Mouse (Mus musculus): ENCODE measurements around the gene Fam217b.

Gene Fam217b

DNA sequence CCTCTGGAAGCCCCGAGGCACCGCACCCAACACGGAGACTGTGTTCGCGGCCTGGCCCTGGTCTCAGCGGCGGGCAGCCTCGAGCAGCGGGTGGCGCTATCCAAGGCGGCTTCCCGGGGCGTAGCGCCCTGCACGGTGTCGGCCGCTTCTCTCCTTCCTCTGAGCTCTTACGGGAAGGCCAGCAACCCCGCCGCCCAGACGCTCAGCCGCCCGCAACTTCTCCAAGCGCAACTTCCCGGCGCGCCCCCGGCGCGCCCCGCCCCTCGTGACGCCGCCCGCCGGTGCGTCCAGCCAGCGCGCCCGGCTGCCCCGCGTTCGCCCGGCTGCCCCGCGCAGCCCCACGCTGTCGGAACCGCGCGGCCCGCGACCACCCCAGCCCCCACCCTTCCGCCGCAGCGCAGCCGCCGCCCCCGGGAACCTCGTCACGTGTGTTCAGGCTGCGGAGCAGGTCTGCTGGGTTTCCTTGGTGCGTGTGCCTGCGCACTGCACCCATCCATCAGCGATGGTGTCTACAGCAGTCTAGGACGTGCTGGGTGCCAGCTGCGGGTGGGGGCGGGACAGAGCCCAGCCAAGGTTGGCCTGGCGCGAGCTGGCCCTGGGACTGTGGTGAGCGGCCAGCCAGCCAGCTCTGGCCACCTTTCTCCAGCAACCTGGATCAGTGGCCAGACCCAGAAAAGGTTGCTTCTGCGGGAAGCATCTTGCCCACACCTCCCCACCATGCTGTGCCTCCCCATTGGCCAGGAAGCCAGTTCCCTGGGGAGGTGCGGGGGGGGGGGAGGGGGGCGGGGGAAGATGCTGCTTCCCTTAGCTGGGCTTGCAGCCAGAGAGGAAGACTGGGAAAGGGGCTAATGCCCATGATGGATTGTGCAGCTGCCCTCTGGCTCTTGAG is at the start of gene Fam217b, which contains the start of gene Ppp1r3d:
Fam217b (plus strand) TSS at position 264 of the 889 bp plus-strand sequence.
Ppp1r3d (minus strand) TSS at position 212 of the 889 bp plus-strand sequence.
- DNase-seq (ENCODE audit: low read depth): no peak

- DNase-seq (ENCODE audit: low read depth): no peak
These were observed 7.1 kb upstream of the Fam217b start, which contains the start of gene Sycp2 for GRCm38 (mm10) chr2:178407053-178407815. Gene Sycp2 (minus strand): TSS chr2:178407685.

DNA sequence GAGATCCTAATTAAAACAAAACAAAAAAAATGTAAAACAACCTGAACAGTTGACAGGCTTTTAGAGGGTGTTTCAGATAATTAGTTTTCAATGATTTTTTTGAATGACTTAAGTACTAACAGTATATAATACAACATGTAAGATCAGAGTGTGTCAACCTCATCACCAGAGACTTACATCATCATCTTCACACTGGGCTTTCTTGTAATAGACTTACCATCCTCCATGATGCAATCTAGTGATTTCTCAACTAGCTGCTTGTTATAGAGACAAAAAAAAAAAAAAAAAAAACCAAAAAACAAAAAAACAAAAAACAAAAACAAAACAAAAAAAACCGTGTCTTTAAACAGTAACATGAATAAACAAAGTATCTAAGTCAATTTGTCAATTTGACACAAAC is 5.3 kb upstream of the Fam217b start:
- no peak for DNase-seq (ENCODE audit: low read depth)

DNA sequence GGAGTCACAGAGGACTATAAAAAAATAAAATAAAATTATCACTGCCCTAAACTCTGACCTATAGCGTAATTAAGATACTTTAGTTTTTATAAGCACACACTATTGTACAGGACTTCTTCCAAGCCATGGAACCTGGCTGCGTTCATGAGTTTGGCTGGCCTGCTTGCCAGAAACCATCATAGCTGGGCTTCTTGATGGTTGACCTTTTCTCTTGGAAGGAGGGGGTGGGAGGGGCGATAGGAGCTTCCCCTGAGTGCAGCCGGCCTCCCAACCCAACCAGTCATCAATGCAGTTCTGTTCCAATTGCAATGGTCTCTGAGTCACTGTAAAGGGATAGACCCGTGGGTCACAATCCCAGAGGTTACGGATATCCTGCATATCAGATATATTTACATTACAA is 4.0 kb upstream of the Fam217b start:
- no peak for DNase-seq (ENCODE audit: low read depth)

DNA sequence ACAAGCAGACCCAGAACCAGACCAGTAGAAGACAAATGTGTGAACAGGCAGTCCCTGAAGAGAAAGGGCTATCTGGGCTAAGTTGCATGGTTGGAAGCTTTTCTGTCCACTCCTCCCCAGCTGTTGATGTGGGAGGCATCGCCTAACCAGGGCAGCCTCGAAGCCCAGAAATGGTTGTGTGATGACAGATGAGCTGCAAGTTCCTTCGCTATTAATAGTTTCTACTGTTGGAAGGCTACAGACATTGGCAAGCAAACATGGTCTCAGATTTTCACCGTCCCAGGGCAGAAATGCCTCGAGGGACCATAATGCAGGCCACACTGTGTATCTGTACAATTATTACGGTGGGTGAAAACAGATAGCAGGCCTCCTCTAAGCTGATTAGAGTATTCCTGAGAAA is 1.7 kb upstream of the Fam217b start:
- no peak for DNase-seq (ENCODE audit: low read depth)

DNA sequence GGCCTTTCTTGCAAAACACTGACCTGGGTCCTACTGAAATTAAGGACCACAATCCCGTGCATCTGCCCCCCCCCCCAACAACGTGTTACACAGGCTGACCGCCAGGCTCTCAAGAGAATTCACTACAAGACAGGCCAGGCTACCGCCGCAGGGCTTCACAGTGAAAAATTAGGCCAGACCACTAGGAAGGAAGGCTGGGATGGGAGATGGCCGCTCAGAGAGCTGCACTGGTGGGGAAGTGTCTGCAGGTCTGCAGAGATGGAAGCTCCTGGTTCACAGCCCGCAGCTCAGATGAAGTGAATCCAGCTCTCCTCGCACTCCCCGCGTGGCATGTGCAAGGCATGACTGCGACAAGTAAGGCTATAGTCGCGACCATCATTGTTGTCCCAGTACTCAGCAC is 1.2 kb upstream of the Fam217b start:
- no peak for DNase-seq (ENCODE audit: low read depth)

DNA sequence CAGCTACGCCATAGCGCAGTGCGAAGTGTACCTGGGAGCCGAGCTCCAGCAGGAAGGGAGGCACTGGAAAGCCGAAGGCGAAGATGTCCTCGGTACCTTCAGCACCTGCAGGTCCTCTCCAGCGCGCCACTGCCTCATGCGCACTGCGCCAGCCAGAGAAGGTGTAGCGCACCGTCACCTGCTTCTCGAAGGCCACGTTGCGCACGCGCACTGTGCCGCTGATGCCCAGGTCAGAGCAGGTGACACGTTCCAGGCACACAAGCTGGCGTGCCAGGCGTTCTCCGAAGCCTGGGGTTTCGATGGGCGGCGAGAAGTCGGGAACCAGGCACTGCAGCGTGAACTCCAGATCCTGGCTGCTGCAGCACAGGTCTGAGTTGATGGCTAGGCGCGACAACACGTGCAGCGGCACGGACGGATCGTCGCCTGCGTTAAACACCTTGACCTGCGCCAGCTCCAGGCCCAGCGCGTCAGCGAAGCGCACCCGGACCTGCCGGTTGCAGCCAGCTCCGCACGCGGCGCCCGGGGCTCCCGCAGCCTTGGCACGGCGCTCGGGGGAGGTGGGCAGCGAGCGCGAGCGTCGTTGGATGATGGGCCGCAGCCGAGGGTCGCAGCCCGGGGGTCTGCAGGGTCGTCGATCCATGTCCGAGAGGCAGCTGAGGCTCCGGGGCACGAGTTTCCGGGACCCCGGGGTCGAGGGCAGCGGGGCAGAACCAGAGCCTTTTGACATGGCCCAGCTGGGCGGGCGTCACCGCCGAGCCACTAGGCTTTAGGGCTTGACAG is 653 bp upstream of the Fam217b start:
- DNase-seq (ENCODE audit: low read depth): no peak

GRCm38 (mm10) chr2:178415150-178415448 is 775 bp downstream of the Fam217b start:
- no peak for DNase-seq (ENCODE audit: low read depth)

DNA sequence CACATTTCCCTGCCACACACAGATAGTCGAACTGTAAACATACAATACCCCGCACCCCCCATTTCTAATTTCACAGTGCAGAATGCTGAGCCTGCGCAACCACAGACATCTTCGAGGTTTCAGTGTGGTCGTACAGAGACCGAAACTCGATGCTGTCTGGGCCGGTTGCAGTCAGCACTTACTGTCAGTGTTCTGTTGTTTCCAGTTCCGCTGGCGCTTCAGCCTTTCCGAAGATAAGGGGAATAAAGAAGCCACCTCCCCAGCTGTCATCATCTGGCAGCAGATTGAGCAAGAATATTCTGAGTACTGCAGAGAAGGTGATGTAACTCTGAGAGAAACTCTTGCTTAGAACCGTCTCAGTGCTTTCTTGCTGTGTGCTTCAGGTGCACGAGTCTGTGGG is 2.1 kb downstream of the Fam217b start:
- DNase-seq (ENCODE audit: low read depth): no peak

GRCm38 (mm10) chr2:178416970-178417369 is 2.6 kb downstream of the Fam217b start:
- no peak for DNase-seq (ENCODE audit: low read depth)

DNA sequence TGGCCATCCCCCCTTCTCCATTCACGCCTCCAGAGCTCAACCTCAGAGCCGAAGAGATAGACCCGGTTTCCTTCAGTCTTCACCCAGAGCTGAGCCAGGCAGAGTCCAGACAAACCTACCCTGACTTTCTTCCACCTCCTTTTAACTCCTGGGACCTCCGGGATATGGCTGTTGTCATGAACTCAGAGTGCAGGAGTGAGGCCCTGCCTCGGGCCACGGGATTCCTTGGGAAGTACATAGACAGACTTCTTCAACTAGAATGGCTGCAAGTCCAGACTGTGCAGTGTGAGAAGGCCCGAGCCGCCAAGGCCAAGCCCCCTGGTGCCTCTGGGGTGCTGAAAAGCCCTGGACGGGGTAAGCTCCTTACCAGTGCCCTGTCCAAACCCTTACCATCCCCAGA is 6.3 kb downstream of the Fam217b start:
- DNase-seq (ENCODE audit: low read depth): no peak

GRCm38 (mm10) chr2:178421603-178422002 is 7.3 kb downstream of the Fam217b start:
- DNase-seq (ENCODE audit: low read depth): no peak

DNA sequence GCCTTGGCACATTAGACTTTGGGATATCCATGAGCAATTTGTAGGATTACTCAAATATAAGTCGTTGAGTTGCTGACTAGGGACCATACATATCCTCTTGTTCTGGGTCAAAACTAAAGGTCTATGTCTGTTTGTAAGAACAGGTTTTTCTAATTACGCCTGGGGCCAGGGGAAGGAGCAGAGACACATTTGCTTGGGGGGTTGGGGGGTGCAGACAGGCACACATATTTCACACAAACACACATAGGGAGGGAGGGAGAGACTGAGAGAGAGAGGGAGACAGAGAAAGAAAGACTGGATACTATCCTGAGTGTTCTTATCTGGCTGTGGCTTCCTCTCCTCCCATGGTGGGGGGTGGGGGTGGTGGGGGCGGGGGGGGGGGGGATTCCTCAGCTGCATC is 7.9 kb downstream of the Fam217b start:
- DNase-seq (ENCODE audit: low read depth): no peak

GRCm38 (mm10) chr2:178423223-178423622 is 8.9 kb downstream of the Fam217b start:
- no peak for DNase-seq (ENCODE audit: low read depth)

DNA sequence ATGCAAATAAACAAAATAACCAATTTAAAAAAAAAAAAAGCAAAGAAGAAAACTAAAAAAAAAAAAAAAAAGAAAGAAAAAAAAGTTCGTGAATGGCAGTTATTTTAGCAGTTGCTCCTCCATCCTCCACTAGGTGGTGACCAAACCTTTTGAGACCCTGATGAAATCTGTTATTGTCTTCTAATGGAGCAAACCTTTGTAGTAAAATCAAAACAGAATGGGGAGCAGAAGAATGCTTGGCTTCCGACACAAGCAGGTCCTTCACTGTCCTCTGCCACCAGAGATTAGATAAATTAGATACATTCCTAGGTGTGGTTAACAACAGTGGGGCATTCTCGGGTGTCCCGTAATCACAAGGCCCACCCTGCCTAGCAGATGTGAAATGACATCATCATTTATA is 11.9 kb downstream of the Fam217b start:
- peak; percentile 3 for DNase-seq (ENCODE audit: low read depth)

DNA sequence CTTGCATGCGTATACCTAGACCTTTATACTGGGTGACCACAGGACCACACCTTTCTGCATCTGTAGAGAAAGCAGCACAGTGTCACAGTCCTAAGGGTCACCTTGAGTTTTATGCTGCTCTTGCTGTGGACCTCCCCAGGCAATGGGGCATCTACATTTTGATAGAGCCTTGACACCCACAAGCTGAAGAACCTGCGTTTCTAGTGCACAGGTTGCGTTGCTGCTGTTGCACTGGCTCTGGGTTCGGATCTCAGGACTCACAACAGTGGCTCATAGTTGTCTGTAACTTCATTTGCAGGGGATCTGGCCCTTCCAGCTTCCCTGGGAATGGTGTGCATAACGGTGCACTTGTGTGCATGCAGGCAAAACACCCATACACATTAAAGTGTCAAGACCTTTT is 12.9 kb downstream of the Fam217b start:
- no peak for DNase-seq (ENCODE audit: low read depth)

- no peak for DNase-seq (ENCODE audit: low read depth)
These were observed 13.9 kb downstream of the Fam217b start for GRCm38 (mm10) chr2:178428183-178428582.

DNA sequence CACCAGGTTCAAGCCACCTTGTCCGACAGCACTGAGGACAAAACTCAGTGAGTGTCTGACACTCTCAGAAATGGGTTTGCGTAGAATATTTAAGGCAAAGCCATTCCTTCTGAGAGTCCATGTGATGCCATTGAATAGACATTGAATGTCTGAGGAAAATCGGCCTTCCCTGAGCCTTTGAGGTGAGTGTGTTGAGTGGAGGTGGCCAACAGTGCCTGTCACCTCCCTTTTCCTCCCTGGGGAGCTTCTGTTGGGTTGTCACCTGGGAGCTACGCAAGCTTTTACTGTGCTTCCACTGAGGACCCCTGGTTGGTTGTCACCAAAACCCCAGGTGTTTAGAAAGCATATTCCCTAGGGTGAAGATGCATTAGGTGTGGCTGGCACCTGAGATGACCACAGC is 14.4 kb downstream of the Fam217b start:
- no peak for DNase-seq (ENCODE audit: low read depth)

DNA sequence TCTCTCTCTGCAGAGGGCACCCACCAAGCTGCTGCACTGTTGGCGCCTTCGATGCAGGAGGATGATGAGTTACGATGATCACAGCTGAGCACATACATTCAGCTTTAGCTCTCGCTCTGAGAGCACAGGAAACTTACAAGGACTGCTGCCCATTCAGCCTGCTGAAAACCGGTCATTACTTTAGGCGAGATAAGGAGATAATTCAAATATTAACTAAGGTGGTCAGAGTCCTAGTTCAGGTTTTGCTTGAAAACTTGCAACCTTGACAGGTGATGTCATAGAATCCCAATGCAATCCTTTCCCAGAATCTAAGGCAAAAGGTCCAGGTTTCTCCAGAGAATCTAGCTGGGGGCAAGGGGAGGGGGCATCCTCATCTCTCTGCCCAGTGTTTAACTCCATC is 15.1 kb downstream of the Fam217b start:
- no peak for DNase-seq (ENCODE audit: low read depth)

DNA sequence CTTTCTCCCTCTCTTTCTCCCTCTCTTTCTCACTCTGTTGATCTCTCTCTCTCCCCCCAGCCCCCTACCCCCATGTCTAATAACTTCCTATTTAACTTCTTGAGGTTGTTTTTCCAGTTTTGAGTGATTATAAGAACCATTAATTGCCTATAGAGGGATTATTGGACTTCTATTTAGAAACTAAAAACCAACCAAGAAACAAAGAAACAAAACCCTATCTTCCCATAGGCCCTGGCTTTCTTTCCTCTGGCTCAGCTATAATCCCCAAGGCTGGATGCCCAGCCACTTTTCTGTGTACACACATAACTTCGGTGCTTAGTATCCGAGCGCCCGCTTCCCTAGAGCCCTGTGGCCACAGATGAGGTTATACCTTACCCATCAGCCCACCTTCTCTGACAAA is 15.9 kb downstream of the Fam217b start, which contains the start of gene Cdh26:
Cdh26 (plus strand) TSS at position 301 of the 400 bp plus-strand sequence.
- DNase-seq (ENCODE audit: low read depth): no peak

DNA sequence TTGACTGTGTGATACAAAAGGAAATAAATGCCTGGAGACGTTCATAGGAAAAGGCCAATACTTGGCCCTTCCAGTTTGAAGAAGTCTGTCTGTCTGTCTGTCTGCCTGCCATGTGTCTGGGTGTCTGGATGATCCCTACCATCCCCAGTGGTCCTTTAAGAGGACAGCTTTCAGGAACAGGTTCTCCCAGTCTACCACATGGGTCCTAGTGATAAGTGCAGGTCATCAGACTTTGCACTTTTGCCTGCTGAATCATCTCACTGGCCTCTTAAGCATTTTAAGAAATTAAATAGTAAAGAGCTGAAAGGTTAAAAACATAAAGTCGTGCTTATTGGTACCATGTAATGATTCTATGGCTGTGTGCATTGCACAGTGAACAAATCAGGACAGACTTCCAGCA is 19.2 kb downstream of the Fam217b start:
- no peak for DNase-seq (ENCODE audit: low read depth)

- no peak for DNase-seq (ENCODE audit: low read depth)
These were observed 19.6 kb downstream of the Fam217b start for GRCm38 (mm10) chr2:178433903-178434302.

Measured in 416B (cell line).